Mouse (Mus musculus) G1E (cell line): ENCODE measurements around the gene Slc9a3r2.

ENCODE experiments used
- CTCF ChIP-seq: IDR thresholded peaks from 2 replicates; pipeline ENCODE4 v1.5.1; 2012; ENCODE audit warnings: low read depth, low read length, inconsistent platforms, mixed read lengths
- GATA1 ChIP-seq: IDR thresholded peaks from 2 replicates; pipeline ENCODE4 v1.6.1; 2012; ENCODE audit warnings: borderline replicate concordance, low read length, inconsistent platforms, mixed read lengths
- GATA2 ChIP-seq: IDR thresholded peaks from 2 replicates; pipeline ENCODE4 v1.6.1; 2012; ENCODE audit warnings: low read depth, low read length, inconsistent platforms, borderline replicate concordance
- POLR2AphosphoS5 ChIP-seq: IDR thresholded peaks from 2 replicates; pipeline ENCODE4 v1.6.1; 2012; ENCODE audit warnings: low read depth, low read length, inconsistent platforms; ENCODE audit not compliant: insufficient replicate concordance
- TAL1 ChIP-seq: conservative IDR thresholded peaks from 2 replicates; pipeline ENCODE4 v1.6.1; 2012; ENCODE audit warnings: low read depth, low read length, inconsistent platforms, mixed read lengths

DNA sequence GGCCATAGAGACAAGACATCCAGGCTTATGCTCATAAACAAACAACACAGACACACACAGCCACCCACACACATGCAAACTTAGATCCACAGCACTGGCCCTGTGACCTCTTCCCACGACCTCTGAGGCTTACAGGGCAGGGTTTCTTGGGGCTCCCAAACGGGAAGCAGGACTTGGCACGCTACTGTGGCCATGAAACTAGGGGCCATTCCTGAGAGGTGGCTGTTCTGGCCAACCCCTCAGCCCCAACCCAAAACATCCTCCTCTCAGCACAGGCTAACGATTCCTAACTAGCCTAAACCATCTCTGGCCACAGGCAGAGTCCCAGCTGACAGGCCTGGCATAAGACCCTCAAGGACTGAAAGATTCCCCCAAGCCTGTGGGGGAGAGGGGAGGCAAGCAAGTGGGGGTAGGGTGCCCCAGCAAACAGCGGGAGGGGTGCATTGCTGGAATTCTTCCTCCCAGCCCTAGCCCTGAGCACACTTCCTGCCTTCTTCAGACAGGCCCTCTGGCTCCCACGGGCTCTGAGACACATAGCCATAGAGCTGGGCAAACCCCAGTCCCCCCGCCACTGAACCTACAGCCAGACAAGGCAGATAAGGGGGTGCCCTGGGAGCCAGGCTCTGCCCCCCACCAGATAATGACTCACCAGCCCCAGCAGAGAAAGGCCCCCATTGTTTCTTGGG, 6.0 kb downstream of the Slc9a3r2 start:
- no peak for TF ChIP-seq GATA1
- TF ChIP-seq CTCF: no peak
- TF ChIP-seq TAL1: no peak
- no peak for TF ChIP-seq POLR2AphosphoS5
- TF ChIP-seq GATA2: no peak
